ENCODE assay signal across 25 mouse cellular contexts in the genomic region with DNA sequence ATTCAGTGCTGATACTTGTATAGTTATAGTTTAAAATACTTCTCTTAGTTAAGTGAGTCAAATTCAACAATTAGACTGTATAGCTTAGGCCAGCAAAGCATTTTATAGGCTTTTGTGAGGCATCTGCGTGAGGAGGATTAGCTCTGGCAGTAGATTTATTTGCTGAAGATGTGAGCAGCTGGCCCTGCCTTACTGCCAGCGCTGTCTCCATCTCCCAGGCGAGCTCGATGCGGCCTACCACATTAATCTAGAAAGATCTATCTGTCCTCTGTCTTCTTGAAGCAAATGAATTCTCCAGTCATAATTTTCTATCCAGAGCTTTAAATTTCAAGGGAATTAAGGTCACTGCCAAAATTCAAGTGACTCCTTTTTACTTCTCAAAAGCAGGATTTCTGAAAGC.
A peak's percentile ranks its signal among the peaks of the same experiment; 100 is the strongest.
DNase-seq lines count a peak whose midpoint lies in the region; ATAC-seq lines count a peak whose summit lies in the region.
"Had no signal": no experiment of that assay in that cellular context is flagged by ENCODE, and none has a peak within 500 bp of the region (broad histone marks: within the 10 kb centered on the region; RNA-seq: fewer than 3 reads in every experiment).

No protein-coding gene starts in this region.

- no peak overlapping the region for H3K9ac ChIP-seq in hindbrain, embryonic 16.5 days (ENCODE audit: low read depth, low read length)
- H3K9ac ChIP-seq in hindbrain, embryonic 13.5 days, result no peak overlapping the region
- H3K9ac ChIP-seq in neural tube, embryonic 12.5 days, result no peak overlapping the region
- no peak overlapping the region for H3K9ac ChIP-seq in neural tube, embryonic 15.5 days (replicated peaks)
- H3K9ac ChIP-seq: embryonic facial prominence, embryonic 13.5 days; forebrain, embryonic 12.5 days; forebrain, embryonic 15.5 days; heart, embryonic 13.5 days; hindbrain, embryonic 15.5 days had no signal

- H3K27me3 ChIP-seq in hindbrain, embryonic 16.5 days (replicated peaks; ENCODE audit: control insufficient read depth, insufficient read depth, low read length), result no peaks in the 10 kb centered on the region
- no peaks in the 10 kb centered on the region for H3K27me3 ChIP-seq in hindbrain, embryonic 13.5 days
- no peaks in the 10 kb centered on the region for H3K27me3 ChIP-seq in neural tube, embryonic 12.5 days (replicated peaks)
- no peaks in the 10 kb centered on the region for H3K27me3 ChIP-seq in neural tube, embryonic 15.5 days (replicated peaks)
- H3K27me3 ChIP-seq: embryonic facial prominence, embryonic 13.5 days; forebrain, embryonic 12.5 days; forebrain, embryonic 15.5 days; heart, embryonic 13.5 days; hindbrain, embryonic 15.5 days had no signal

- 55% methylated on average over 5 of the region's 5 CpGs for WGBS in hindbrain, embryonic 16.5 days
- 66% methylated on average over 5 of the region's 5 CpGs for WGBS in hindbrain, embryonic 13.5 days
- 53% methylated on average over 5 of the region's 5 CpGs for WGBS in neural tube, embryonic 12.5 days
- 37% methylated on average over 5 of the region's 5 CpGs for WGBS in neural tube, embryonic 15.5 days

- no peaks in the 10 kb centered on the region for H3K4me1 ChIP-seq in hindbrain, embryonic 16.5 days (ENCODE audit: control insufficient read depth, insufficient read depth, low read depth, low read length)
- H3K4me1 ChIP-seq in hindbrain, embryonic 13.5 days (replicated peaks), result no peaks in the 10 kb centered on the region
- no peaks in the 10 kb centered on the region for H3K4me1 ChIP-seq in neural tube, embryonic 12.5 days
- 0 out of 2 replicates have a peak, but pooled peaks cover 3% of the 10 kb centered on the region for H3K4me1 ChIP-seq in neural tube, embryonic 15.5 days
- H3K4me1 ChIP-seq: embryonic facial prominence, embryonic 13.5 days; forebrain, embryonic 12.5 days; forebrain, embryonic 15.5 days; hindbrain, embryonic 15.5 days had no signal

- no peak overlapping the region for H3K4me3 ChIP-seq in hindbrain, embryonic 16.5 days (ENCODE audit: low read length)
- no peak overlapping the region for H3K4me3 ChIP-seq in hindbrain, embryonic 13.5 days
- H3K4me3 ChIP-seq in neural tube, embryonic 12.5 days, result no peak overlapping the region
- no peak overlapping the region for H3K4me3 ChIP-seq in neural tube, embryonic 15.5 days (replicated peaks)
- H3K4me3 ChIP-seq: embryonic facial prominence, embryonic 10.5 days; embryonic facial prominence, embryonic 13.5 days; erythroblast, embryonic 14.5 days; forebrain, embryonic 12.5 days; forebrain, embryonic 15.5 days; heart, adult 2 months; heart, embryonic 10.5 days; heart, embryonic 13.5 days; hindbrain, embryonic 15.5 days had no signal

- no peaks in the 10 kb centered on the region for H3K9me3 ChIP-seq in hindbrain, embryonic 16.5 days (ENCODE audit: control insufficient read depth, low read length)
- H3K9me3 ChIP-seq in hindbrain, embryonic 13.5 days, result no peaks in the 10 kb centered on the region
- no peaks in the 10 kb centered on the region for H3K9me3 ChIP-seq in neural tube, embryonic 12.5 days
- H3K9me3 ChIP-seq in neural tube, embryonic 15.5 days (replicated peaks), result no peaks in the 10 kb centered on the region
- H3K9me3 ChIP-seq: embryonic facial prominence, embryonic 10.5 days; embryonic facial prominence, embryonic 13.5 days; forebrain, embryonic 12.5 days; forebrain, embryonic 15.5 days; heart, embryonic 10.5 days; heart, embryonic 13.5 days; hindbrain, embryonic 15.5 days had no signal

- peak; percentile 69 for ATAC-seq in hindbrain, embryonic 16.5 days
- ATAC-seq in hindbrain, embryonic 13.5 days (ENCODE audit: low FRiP score), result no peak
- peak; percentile 58; the same call in 1 of the 2 replicates for ATAC-seq in neural tube, embryonic 12.5 days (ENCODE audit: low FRiP score, low read depth)
- ATAC-seq in neural tube, embryonic 15.5 days (ENCODE audit: low FRiP score), result peak; percentile 47; the same call in 1 of the 2 replicates
- ATAC-seq: CD4-positive, CD25-positive, alpha-beta regulatory T cell, adult 4 months; forebrain, embryonic 15.5 days had no signal

- H3K36me3 ChIP-seq in hindbrain, embryonic 16.5 days (ENCODE audit: control insufficient read depth, insufficient read depth, low read length), result no peaks in the 10 kb centered on the region
- H3K36me3 ChIP-seq in hindbrain, embryonic 13.5 days, result no peaks in the 10 kb centered on the region
- no peaks in the 10 kb centered on the region for H3K36me3 ChIP-seq in neural tube, embryonic 12.5 days
- H3K36me3 ChIP-seq in neural tube, embryonic 15.5 days, result no peaks in the 10 kb centered on the region
- H3K36me3 ChIP-seq: embryonic facial prominence, embryonic 10.5 days; embryonic facial prominence, embryonic 13.5 days; forebrain, embryonic 12.5 days; forebrain, embryonic 15.5 days; heart, embryonic 10.5 days; heart, embryonic 13.5 days; hindbrain, embryonic 15.5 days had no signal

- no peak overlapping the region for H3K4me2 ChIP-seq in hindbrain, embryonic 16.5 days (ENCODE audit: low read length)
- no peak overlapping the region for H3K4me2 ChIP-seq in hindbrain, embryonic 13.5 days
- H3K4me2 ChIP-seq in neural tube, embryonic 12.5 days (replicated peaks), result no peak overlapping the region
- H3K4me2 ChIP-seq in neural tube, embryonic 15.5 days, result no peak overlapping the region
- H3K4me2 ChIP-seq: embryonic facial prominence, embryonic 13.5 days; forebrain, embryonic 12.5 days; forebrain, embryonic 15.5 days; heart, embryonic 13.5 days; hindbrain, embryonic 15.5 days had no signal

- no peak for DNase-seq in neural tube, embryonic 10.5 days (ENCODE audit: extremely low spot score, low spot score)
- DNase-seq in mesoderm, embryonic 11.5 days (ENCODE audit: low read depth, low spot score), result peak; percentile 15
- DNase-seq in kidney, adult 18-20 months, result no peak
- DNase-seq: adrenal gland, adult 2 months; adrenal gland, postnatal 14 days; cerebellum, adult 11-12 months; cerebellum, adult 8-10 months; cerebellum, postnatal 36 days; embryo, embryonic 11 days; gastrocnemius, postnatal 25 days; heart, adult 2 months; heart, postnatal 14 days had no signal

- H3K27ac ChIP-seq in hindbrain, embryonic 16.5 days (ENCODE audit: low read depth, low read length), result no peak overlapping the region
- no peak overlapping the region for H3K27ac ChIP-seq in hindbrain, embryonic 13.5 days
- H3K27ac ChIP-seq in neural tube, embryonic 12.5 days, result no peak overlapping the region
- no peak overlapping the region for H3K27ac ChIP-seq in neural tube, embryonic 15.5 days (replicated peaks)
- H3K27ac ChIP-seq: embryonic facial prominence, embryonic 10.5 days; embryonic facial prominence, embryonic 13.5 days; forebrain, embryonic 12.5 days; forebrain, embryonic 15.5 days; heart, adult 2 months; heart, embryonic 10.5 days; heart, embryonic 13.5 days; hindbrain, embryonic 15.5 days had no signal
